Mouse (Mus musculus): ENCODE results near the gene Usp20.
"Not testable (repeated sequence)": the region's sequence is repeated elsewhere in the genome, so short reads cannot be mapped to it uniquely, and the experiment has no call there.

Gene Usp20

GRCm38 (mm10) chr2:30981790-30982513 lies at the start of gene Usp20, which contains the start of gene BC005624:
Gene Usp20, plus strand, starts transcription at chr2:30982279.
Gene BC005624, minus strand, starts transcription at chr2:30982201.
- DNase-seq (ENCODE audit: low spot score in 2 of 2) = peak; percentile 97 to 100

- no peak for DNase-seq (ENCODE audit: low spot score in 2 of 2)
These were observed 49.0 kb upstream of the Usp20 start for GRCm38 (mm10) chr2:30933032-30933431.

GRCm38 (mm10) chr2:30933917-30934450 lies 48.1 kb upstream of the Usp20 start:
- peak; percentile 63 to 77 for DNase-seq (ENCODE audit: low spot score in 2 of 2)

GRCm38 (mm10) chr2:30936808-30937207 lies 45.3 kb upstream of the Usp20 start:
- no peak for DNase-seq (ENCODE audit: low spot score in 2 of 2)

GRCm38 (mm10) chr2:30937731-30938130 lies 44.3 kb upstream of the Usp20 start:
- no peak for DNase-seq (ENCODE audit: low spot score in 2 of 2)

GRCm38 (mm10) chr2:30938574-30938991 lies 43.5 kb upstream of the Usp20 start:
- no peak for DNase-seq (ENCODE audit: low spot score in 2 of 2)

- DNase-seq (ENCODE audit: low spot score in 2 of 2) = no peak
These were observed 40.5 kb upstream of the Usp20 start for GRCm38 (mm10) chr2:30941586-30941985.

GRCm38 (mm10) chr2:30942116-30942515 lies 40.0 kb upstream of the Usp20 start:
- DNase-seq (ENCODE audit: low spot score in 2 of 2) = not testable (repeated sequence)

- peak; percentile 56 to 75 for DNase-seq (ENCODE audit: low spot score in 2 of 2)
These were observed 39.5 kb upstream of the Usp20 start for GRCm38 (mm10) chr2:30942603-30943011.

- no peak for DNase-seq (ENCODE audit: low spot score in 2 of 2)
These were observed 29.6 kb upstream of the Usp20 start for GRCm38 (mm10) chr2:30952457-30952823.

- DNase-seq (ENCODE audit: low spot score in 2 of 2) = peak; percentile 71 to 84
These were observed 29.1 kb upstream of the Usp20 start, which contains the start of gene Tor1b for GRCm38 (mm10) chr2:30952824-30953490. Gene Tor1b, plus strand, starts transcription at chr2:30952959.

- no peak for DNase-seq (ENCODE audit: low spot score in 2 of 2)
These were observed 27.3 kb upstream of the Usp20 start for GRCm38 (mm10) chr2:30954797-30955196.

GRCm38 (mm10) chr2:30957511-30957910 lies 24.6 kb upstream of the Usp20 start:
- DNase-seq (ENCODE audit: low spot score in 2 of 2) = no peak

GRCm38 (mm10) chr2:30958726-30959125 lies 23.4 kb upstream of the Usp20 start:
- DNase-seq (ENCODE audit: low spot score in 2 of 2) = no peak

- no peak for DNase-seq (ENCODE audit: low spot score in 2 of 2)
These were observed 22.2 kb upstream of the Usp20 start for GRCm38 (mm10) chr2:30959856-30960255.

- no peak for DNase-seq (ENCODE audit: low spot score in 2 of 2)
These were observed 19.4 kb upstream of the Usp20 start for GRCm38 (mm10) chr2:30962570-30963254.

GRCm38 (mm10) chr2:30965627-30966026 lies 16.5 kb upstream of the Usp20 start:
- no peak for DNase-seq (ENCODE audit: low spot score in 2 of 2)

GRCm38 (mm10) chr2:30966826-30967225 lies 15.3 kb upstream of the Usp20 start:
- peak in 1 of 2 experiments; percentile 38 for DNase-seq (ENCODE audit: low spot score in 2 of 2)

GRCm38 (mm10) chr2:30967352-30968327 lies 14.4 kb upstream of the Usp20 start, which contains the start of gene Tor1a:
Gene Tor1a, minus strand, starts transcription at chr2:30967933.
- peak; percentile 75 to 88 for DNase-seq (ENCODE audit: low spot score in 2 of 2)

GRCm38 (mm10) chr2:30983024-30983423 lies 945 bp downstream of the Usp20 start:
- DNase-seq (ENCODE audit: low spot score in 2 of 2) = no peak
